Mouse (Mus musculus): ENCODE results near the gene Gprc5b. TPM values are rescaled to one million over a fixed set of nuclear protein-coding genes. Genes with fewer than 3 reads are reported as not detected.

Gprc5b gene
- 3.6 and 3.9 TPM in 2 replicates for polyA plus RNA-seq (2012; rRNA removed)

DNA sequence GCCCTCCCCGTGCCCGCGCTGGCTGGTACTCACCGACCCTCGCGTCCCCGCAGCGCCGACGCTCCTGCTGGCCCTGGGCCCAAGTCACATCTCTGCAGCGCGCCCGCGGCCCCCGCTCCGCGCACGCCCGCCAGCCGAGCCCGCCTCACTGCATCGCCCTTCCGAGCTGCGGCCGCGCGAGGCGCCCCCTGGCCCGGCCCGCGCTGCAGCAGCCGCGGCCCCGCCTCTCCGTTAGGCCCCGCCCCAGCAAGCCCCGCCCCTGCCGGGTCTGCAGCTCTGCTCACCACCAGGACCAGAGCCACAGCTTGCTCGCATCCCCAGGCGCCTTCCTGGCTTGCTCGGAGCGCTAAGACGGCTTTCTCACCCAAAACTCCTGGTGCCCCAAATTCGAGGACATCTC lies at the start of gene Gprc5b:
Gene Gprc5b, minus strand, starts transcription at position 205 of the 400 bp plus-strand sequence.
- Histone ChIP-seq H3K27me3 (ENCODE audit: control insufficient read depth, insufficient read depth, low read length) (peaks cover 23% of the 10 kb centered on the region), H3K4me3 (ENCODE audit: low read depth, low read length) (peak within 1 kb of the TSS; percentile 72), H3K36me3 (ENCODE audit: control insufficient read depth, insufficient read depth, low read length) (no peaks in the 10 kb centered on the region), H3K27ac (ENCODE audit: insufficient read depth, low read depth, low read length) (peak within 1 kb of the TSS; percentile 12; the same call in 1 of the 2 replicates), H3K4me1 (ENCODE audit: control insufficient read depth, insufficient read depth, insufficient read length, low read length) (peaks cover 4% of the 10 kb centered on the region; the same call in 1 of the 2 replicates)
- WGBS = under 1% methylated on average over 44 of the region's 44 CpGs
- no peak for TF ChIP-seq CTCF (IDR thresholded peaks at IDR 0.05; ENCODE audit: extremely low read depth, insufficient read length, insufficient replicate concordance, low read depth, low read length)
- no peak for TF ChIP-seq POLR2A (IDR thresholded peaks at IDR 0.05; ENCODE audit: low read depth, low read length)

DNA sequence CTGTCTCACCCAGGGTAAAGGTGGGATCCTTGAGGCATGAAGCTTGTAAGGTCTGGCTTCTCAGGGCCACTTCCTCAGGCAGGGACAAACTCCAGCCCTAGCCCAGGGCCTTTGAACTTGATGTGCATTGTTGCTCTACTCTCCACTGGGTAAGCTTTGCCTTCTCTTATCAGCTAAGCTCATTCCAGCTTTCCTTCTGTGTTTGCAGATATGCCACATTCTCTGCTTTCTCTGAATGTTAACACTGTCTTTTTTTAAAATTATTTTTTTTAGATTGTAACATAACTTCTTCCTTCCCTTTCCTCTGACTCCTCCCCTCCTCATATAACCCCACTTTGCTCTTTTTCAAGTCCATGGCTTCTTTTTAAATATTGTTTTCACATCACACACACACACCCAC lies 46.5 kb upstream of the Gprc5b start:
- Histone ChIP-seq H3K27me3 (ENCODE audit: control insufficient read depth, insufficient read depth, low read length) (no peaks in the 10 kb centered on the region), H3K36me3 (ENCODE audit: control insufficient read depth, insufficient read depth, low read length) (no peaks in the 10 kb centered on the region), H3K4me1 (ENCODE audit: control insufficient read depth, insufficient read depth, insufficient read length, low read length) (no peaks in the 10 kb centered on the region), H3K4me3 (ENCODE audit: low read depth, low read length) (no peak overlapping the region), H3K27ac (ENCODE audit: insufficient read depth, low read depth, low read length) (no peak overlapping the region)
- no peak for TF ChIP-seq POLR2A (IDR thresholded peaks at IDR 0.05; ENCODE audit: low read depth, low read length)
- TF ChIP-seq CTCF (IDR thresholded peaks at IDR 0.05; ENCODE audit: extremely low read depth, insufficient read length, insufficient replicate concordance, low read depth, low read length) = no peak

DNA sequence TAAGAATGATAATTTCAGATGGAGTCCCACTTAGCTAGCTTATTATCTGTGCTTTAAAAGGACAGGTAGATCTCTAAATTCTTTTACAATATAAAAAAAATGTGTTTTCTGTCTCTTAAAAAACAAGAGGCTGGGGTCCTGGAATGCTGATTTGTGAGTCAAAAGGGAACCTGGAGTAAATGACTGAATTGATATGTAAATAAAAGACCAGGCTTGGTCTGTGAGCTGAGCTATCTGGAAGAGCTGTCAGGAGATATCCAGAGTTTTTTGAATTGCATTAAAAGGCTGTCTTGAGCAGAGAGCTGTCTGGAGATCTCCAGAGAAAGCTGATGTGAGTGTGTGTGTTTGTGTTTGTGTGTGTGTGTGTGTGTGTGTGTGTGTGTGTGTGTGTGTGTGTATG lies 42.6 kb upstream of the Gprc5b start:
- TF ChIP-seq POLR2A (IDR thresholded peaks at IDR 0.05; ENCODE audit: low read depth, low read length) (no peak), CTCF (IDR thresholded peaks at IDR 0.05; ENCODE audit: extremely low read depth, insufficient read length, insufficient replicate concordance, low read depth, low read length) (no peak)
- no peaks in the 10 kb centered on the region for H3K4me1 ChIP-seq (ENCODE audit: control insufficient read depth, insufficient read depth, insufficient read length, low read length)
- no peaks in the 10 kb centered on the region for H3K36me3 ChIP-seq (ENCODE audit: control insufficient read depth, insufficient read depth, low read length)
- no peak overlapping the region for H3K27ac ChIP-seq (ENCODE audit: insufficient read depth, low read depth, low read length)
- H3K4me3 ChIP-seq (ENCODE audit: low read depth, low read length) = no peak overlapping the region
- no peaks in the 10 kb centered on the region for H3K27me3 ChIP-seq (ENCODE audit: control insufficient read depth, insufficient read depth, low read length)

DNA sequence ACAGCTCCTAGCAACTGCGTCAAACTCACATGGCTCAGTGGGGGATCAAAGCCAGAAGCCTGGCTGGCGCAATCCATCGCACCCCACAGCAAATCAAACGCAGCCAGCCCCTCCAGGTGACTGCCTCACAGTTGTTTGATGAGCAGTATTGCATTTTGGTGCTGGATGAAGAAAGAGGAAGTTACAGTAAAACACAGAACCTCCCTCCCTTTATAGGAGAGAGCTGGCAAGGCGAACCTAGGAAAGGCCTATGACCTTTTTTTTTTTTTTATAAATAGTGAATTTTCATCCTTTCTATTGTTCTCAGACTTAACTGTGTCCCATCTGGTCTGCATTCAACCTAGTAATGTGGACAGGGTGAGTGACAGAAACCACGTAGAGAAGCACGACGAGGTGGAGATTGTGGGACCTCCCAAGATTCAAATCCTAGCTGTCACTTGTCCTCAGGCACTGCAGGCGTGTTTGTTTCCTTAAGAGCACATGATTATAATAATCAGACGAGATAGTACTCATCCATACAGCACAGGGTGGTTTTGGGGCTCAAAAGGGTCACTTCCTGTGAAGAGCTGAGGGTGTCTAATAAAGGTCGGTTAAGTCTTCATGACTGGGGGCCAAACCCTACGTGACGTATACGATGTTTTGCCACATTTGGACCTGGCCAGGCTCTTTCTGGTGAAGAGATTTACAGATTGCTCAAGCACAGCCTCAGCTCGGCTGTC lies 39.4 kb upstream of the Gprc5b start:
- Histone ChIP-seq H3K27ac (ENCODE audit: insufficient read depth, low read depth, low read length) (no peak overlapping the region), H3K36me3 (ENCODE audit: control insufficient read depth, insufficient read depth, low read length) (no peaks in the 10 kb centered on the region), H3K4me3 (ENCODE audit: low read depth, low read length) (no peak overlapping the region), H3K27me3 (ENCODE audit: control insufficient read depth, insufficient read depth, low read length) (no peaks in the 10 kb centered on the region), H3K4me1 (ENCODE audit: control insufficient read depth, insufficient read depth, insufficient read length, low read length) (no peaks in the 10 kb centered on the region)
- WGBS = 58% methylated on average over 15 of the region's 15 CpGs
- TF ChIP-seq CTCF (IDR thresholded peaks at IDR 0.05; ENCODE audit: extremely low read depth, insufficient read length, insufficient replicate concordance, low read depth, low read length) = no peak
- TF ChIP-seq POLR2A (IDR thresholded peaks at IDR 0.05; ENCODE audit: low read depth, low read length) = no peak

DNA sequence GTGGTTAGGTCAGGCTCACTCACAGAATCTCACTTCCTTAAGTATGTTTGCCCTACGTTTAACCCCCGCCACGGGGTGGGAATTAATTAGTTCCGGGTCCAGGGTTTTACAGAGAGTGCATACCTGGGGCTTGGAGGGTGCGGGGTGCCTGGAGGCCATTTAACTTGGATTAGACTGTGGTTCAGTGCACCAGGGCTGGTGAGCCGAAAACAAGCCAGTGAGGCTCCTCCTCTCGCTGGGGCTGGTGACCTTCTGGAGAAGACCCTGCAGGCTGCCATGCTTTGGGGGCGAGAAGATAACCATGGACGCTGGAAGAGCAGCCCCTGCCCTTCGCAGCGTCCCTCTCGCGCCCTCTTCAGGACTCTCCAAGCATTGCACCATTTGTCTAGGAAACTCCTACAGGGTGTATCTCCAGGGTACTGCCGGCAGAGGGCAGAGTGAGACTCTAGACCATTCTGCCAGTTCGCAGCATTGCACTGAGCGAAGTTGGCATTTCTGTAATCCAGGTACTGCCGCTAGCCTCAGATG lies 28.4 kb upstream of the Gprc5b start:
- Histone ChIP-seq H3K27ac (ENCODE audit: insufficient read depth, low read depth, low read length) (no peak overlapping the region), H3K4me1 (ENCODE audit: control insufficient read depth, insufficient read depth, insufficient read length, low read length) (no peaks in the 10 kb centered on the region), H3K27me3 (ENCODE audit: control insufficient read depth, insufficient read depth, low read length) (no peaks in the 10 kb centered on the region), H3K36me3 (ENCODE audit: control insufficient read depth, insufficient read depth, low read length) (no peaks in the 10 kb centered on the region), H3K4me3 (ENCODE audit: low read depth, low read length) (no peak overlapping the region)
- 29% methylated on average over 17 of the region's 17 CpGs for WGBS
- TF ChIP-seq CTCF (IDR thresholded peaks at IDR 0.05; ENCODE audit: extremely low read depth, insufficient read length, insufficient replicate concordance, low read depth, low read length) = peak; percentile 50; the same call in 1 of the 2 replicates
- TF ChIP-seq POLR2A (IDR thresholded peaks at IDR 0.05; ENCODE audit: low read depth, low read length) = no peak

DNA sequence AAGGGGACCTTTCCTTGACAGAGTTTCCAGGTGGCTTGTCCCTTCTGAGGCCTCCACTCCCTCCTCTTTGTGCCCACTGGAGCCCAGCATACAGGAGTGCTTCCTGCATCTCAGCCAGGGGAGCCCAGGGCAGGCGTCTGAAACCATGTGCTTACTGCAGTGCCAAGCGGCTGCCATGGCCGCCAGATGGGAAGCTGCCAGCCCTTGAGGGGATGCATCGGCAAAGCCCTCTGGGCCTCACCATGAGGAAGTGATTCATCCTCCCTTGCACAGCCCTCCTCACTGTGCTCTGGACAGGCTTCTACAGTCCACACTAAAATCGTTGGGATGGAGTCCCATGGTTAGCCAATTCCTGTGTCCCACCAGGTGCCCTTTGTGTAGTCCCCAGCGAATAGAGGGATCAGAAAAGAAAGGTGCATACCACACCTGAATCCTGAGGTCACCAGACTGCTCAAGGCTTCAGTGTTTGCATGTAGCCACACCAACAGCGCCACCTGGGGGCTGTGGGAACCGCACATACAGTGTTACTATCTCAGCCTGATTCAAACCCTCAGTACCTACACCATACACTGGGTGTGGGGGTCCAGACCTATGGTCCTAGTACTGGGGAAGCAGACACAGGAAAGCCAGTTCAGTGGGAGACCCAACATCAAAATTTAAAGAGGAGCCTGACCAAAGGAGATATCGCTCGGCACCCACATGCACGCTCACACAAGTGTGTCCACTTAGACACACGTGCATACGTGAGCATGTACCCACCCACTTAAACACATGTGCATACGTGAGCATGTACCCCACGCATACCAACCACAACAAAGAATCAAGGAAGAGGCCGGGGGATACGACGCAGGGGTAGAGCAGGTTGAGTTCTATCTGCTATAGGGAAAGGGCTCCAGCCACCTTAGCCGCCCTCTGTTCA lies 27.5 kb upstream of the Gprc5b start:
- 70% methylated on average over 19 of the region's 19 CpGs for WGBS
- no peaks in the 10 kb centered on the region for H3K36me3 ChIP-seq (ENCODE audit: control insufficient read depth, insufficient read depth, low read length)
- no peak overlapping the region for H3K4me3 ChIP-seq (ENCODE audit: low read depth, low read length)
- H3K27me3 ChIP-seq (ENCODE audit: control insufficient read depth, insufficient read depth, low read length) = no peaks in the 10 kb centered on the region
- no peak overlapping the region for H3K27ac ChIP-seq (ENCODE audit: insufficient read depth, low read depth, low read length)
- no peaks in the 10 kb centered on the region for H3K4me1 ChIP-seq (ENCODE audit: control insufficient read depth, insufficient read depth, insufficient read length, low read length)
- TF ChIP-seq POLR2A (IDR thresholded peaks at IDR 0.05; ENCODE audit: low read depth, low read length) = no peak
- peak; percentile 42; the same call in 1 of the 2 replicates for TF ChIP-seq CTCF (IDR thresholded peaks at IDR 0.05; ENCODE audit: extremely low read depth, insufficient read length, insufficient replicate concordance, low read depth, low read length)

DNA sequence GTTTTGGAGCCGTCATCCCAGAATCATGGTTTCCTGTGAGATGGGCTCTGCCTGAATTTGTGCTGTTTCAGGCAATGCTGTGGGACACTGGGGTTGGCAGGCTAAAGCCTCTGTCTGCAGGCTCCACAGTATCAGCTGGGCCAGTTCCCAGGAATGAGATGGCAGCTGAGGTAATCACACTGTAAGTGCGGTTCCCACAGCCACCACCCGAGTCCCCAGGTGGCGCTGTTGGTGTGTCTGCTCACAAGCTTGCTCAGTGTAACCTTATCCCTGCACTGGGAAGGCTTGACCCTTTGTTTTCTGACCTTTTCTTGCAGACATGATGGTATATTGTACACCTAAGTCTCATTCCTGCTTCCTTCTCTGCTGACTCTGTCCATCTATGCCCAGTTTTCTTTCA lies 24.5 kb upstream of the Gprc5b start:
- Histone ChIP-seq H3K36me3 (ENCODE audit: control insufficient read depth, insufficient read depth, low read length) (no peaks in the 10 kb centered on the region), H3K4me3 (ENCODE audit: low read depth, low read length) (no peak overlapping the region), H3K27ac (ENCODE audit: insufficient read depth, low read depth, low read length) (no peak overlapping the region), H3K27me3 (ENCODE audit: control insufficient read depth, insufficient read depth, low read length) (no peaks in the 10 kb centered on the region), H3K4me1 (ENCODE audit: control insufficient read depth, insufficient read depth, insufficient read length, low read length) (no peaks in the 10 kb centered on the region)
- peak; percentile 49; the same call in 1 of the 2 replicates for TF ChIP-seq CTCF (IDR thresholded peaks at IDR 0.05; ENCODE audit: extremely low read depth, insufficient read length, insufficient replicate concordance, low read depth, low read length)
- TF ChIP-seq POLR2A (IDR thresholded peaks at IDR 0.05; ENCODE audit: low read depth, low read length) = no peak
- 8% methylated on average over 4 of the region's 4 CpGs for WGBS

Measured in small intestine, adult 2 months (tissue).